Mouse (Mus musculus): ENCODE data around the gene Lrrd1. TPM values are rescaled to one million over a fixed set of nuclear protein-coding genes. Genes with fewer than 3 reads are reported as not detected.
"Not testable (repeated sequence)": the region's sequence is repeated elsewhere in the genome, so short reads cannot be mapped to it uniquely, and the experiment has no call there.

The Lrrd1 gene
- polyA plus RNA-seq, 1 experiment from 2014 or later = not detected

GRCm38 (mm10) chr5:3870161-3870560, 25.2 kb downstream of the Lrrd1 start:
- no peaks in the 10 kb centered on the region for H3K9me3 ChIP-seq
- no peak overlapping the region for H3K4me2 ChIP-seq
- WGBS = 67% methylated on average over 4 of the region's 4 CpGs
- no peak overlapping the region for H3K9ac ChIP-seq (replicated peaks)
- H3K27ac ChIP-seq = no peak overlapping the region
- no peaks in the 10 kb centered on the region for H3K4me1 ChIP-seq (replicated peaks)
- no peaks in the 10 kb centered on the region for H3K36me3 ChIP-seq
- ATAC-seq (ENCODE audit: insufficient number of reproducible peaks, insufficient read depth, low FRiP score, low TSS enrichment, low read depth) = no peak
- no peak overlapping the region for H3K4me3 ChIP-seq (replicated peaks)
- no peaks in the 10 kb centered on the region for H3K27me3 ChIP-seq

GRCm38 (mm10) chr5:3872348-3872747, 27.4 kb downstream of the Lrrd1 start:
- no peak overlapping the region for H3K4me3 ChIP-seq (replicated peaks)
- no peaks in the 10 kb centered on the region for H3K9me3 ChIP-seq
- no peak overlapping the region for H3K9ac ChIP-seq (replicated peaks)
- H3K4me1 ChIP-seq (replicated peaks) = no peaks in the 10 kb centered on the region
- no peak overlapping the region for H3K4me2 ChIP-seq
- no peak for ATAC-seq (ENCODE audit: insufficient number of reproducible peaks, insufficient read depth, low FRiP score, low TSS enrichment, low read depth)
- no peaks in the 10 kb centered on the region for H3K36me3 ChIP-seq
- WGBS = 57% methylated on average over 1 of the region's 1 CpGs
- H3K27ac ChIP-seq = no peak overlapping the region
- no peaks in the 10 kb centered on the region for H3K27me3 ChIP-seq

- Histone ChIP-seq H3K4me1 (replicated peaks) (no peaks in the 10 kb centered on the region), H3K27me3 (no peaks in the 10 kb centered on the region), H3K27ac (no peak overlapping the region), H3K9me3 (no peaks in the 10 kb centered on the region), H3K36me3 (no peaks in the 10 kb centered on the region), H3K9ac (replicated peaks) (no peak overlapping the region), H3K4me3 (replicated peaks) (no peak overlapping the region), H3K4me2 (no peak overlapping the region)
- ATAC-seq (ENCODE audit: insufficient number of reproducible peaks, insufficient read depth, low FRiP score, low TSS enrichment, low read depth) = no peak
- 87% methylated on average over 3 of the region's 3 CpGs for WGBS
Measured at GRCm38 (mm10) chr5:3873485-3873884, 28.5 kb downstream of the Lrrd1 start.

GRCm38 (mm10) chr5:3886862-3887261, 41.9 kb downstream of the Lrrd1 start:
- not testable (repeated sequence) for H3K4me3 ChIP-seq (replicated peaks); H3K36me3 ChIP-seq; H3K9ac ChIP-seq (replicated peaks); H3K4me1 ChIP-seq (replicated peaks); H3K4me2 ChIP-seq; H3K27me3 ChIP-seq; ATAC-seq (ENCODE audit: insufficient number of reproducible peaks, insufficient read depth, low FRiP score, low TSS enrichment, low read depth); H3K27ac ChIP-seq; H3K9me3 ChIP-seq
- 87% methylated on average over 7 of the region's 7 CpGs for WGBS

- no peaks in the 10 kb centered on the region; the same call in 1 of the 2 replicates for H3K36me3 ChIP-seq
- H3K4me2 ChIP-seq = no peak overlapping the region
- H3K9me3 ChIP-seq = no peaks in the 10 kb centered on the region
- no peaks in the 10 kb centered on the region for H3K4me1 ChIP-seq (replicated peaks)
- no peak for ATAC-seq (ENCODE audit: insufficient number of reproducible peaks, insufficient read depth, low FRiP score, low TSS enrichment, low read depth)
- H3K9ac ChIP-seq (replicated peaks) = no peak overlapping the region
- H3K27me3 ChIP-seq = no peaks in the 10 kb centered on the region
- H3K27ac ChIP-seq = no peak overlapping the region
- no peak overlapping the region for H3K4me3 ChIP-seq (replicated peaks)
Measured at GRCm38 (mm10) chr5:3889201-3889600, 44.2 kb downstream of the Lrrd1 start.

GRCm38 (mm10) chr5:3893459-3894293, 48.7 kb downstream of the Lrrd1 start, which contains the start of gene Mterf1a:
Gene Mterf1a, minus strand, starts transcription at chr5:3893933.
- peak; percentile 99 for ATAC-seq (ENCODE audit: insufficient number of reproducible peaks, insufficient read depth, low FRiP score, low TSS enrichment, low read depth)

GRCm38 (mm10) chr5:3894294-3894619, 49.3 kb downstream of the Lrrd1 start:
- H3K27me3 ChIP-seq; H3K9ac ChIP-seq (replicated peaks); H3K36me3 ChIP-seq; H3K4me1 ChIP-seq (replicated peaks); H3K27ac ChIP-seq; ATAC-seq (ENCODE audit: insufficient number of reproducible peaks, insufficient read depth, low FRiP score, low TSS enrichment, low read depth); H3K4me3 ChIP-seq (replicated peaks); H3K9me3 ChIP-seq; H3K4me2 ChIP-seq: not testable (repeated sequence)
- 93% methylated on average over 4 of the region's 4 CpGs for WGBS

More at GRCm38 (mm10) chr5:3893459-3894293, 48.7 kb downstream of the Lrrd1 start, which contains the start of gene Mterf1a:
- H3K27me3 ChIP-seq; H3K27ac ChIP-seq; H3K36me3 ChIP-seq; H3K4me1 ChIP-seq (replicated peaks); H3K9me3 ChIP-seq: not testable (repeated sequence)
- peak within 1 kb of the TSS; percentile 57 for H3K9ac ChIP-seq (replicated peaks)
- peak within 1 kb of the TSS; percentile 38 for H3K4me3 ChIP-seq (replicated peaks)
- 1% methylated on average over 7 of the region's 47 CpGs for WGBS
- peak within 1 kb of the TSS; percentile 65 for H3K4me2 ChIP-seq

- Histone ChIP-seq H3K4me3 (replicated peaks) (no peak overlapping the region), H3K27ac (no peak overlapping the region), H3K27me3 (no peaks in the 10 kb centered on the region), H3K9ac (replicated peaks) (no peak overlapping the region), H3K4me1 (replicated peaks) (no peaks in the 10 kb centered on the region), H3K36me3 (no peaks in the 10 kb centered on the region), H3K4me2 (no peak overlapping the region), H3K9me3 (no peaks in the 10 kb centered on the region)
- ATAC-seq (ENCODE audit: insufficient number of reproducible peaks, insufficient read depth, low FRiP score, low TSS enrichment, low read depth) = no peak
- WGBS = 72% methylated on average over 2 of the region's 2 CpGs
Measured at GRCm38 (mm10) chr5:3905471-3905870, 60.5 kb downstream of the Lrrd1 start.

Other genes with a start within 250 kb of the Lrrd1 start
- 17.7 and 23.2 TPM in 2 replicates for gene Pex1, start 249.1 kb upstream of the Lrrd1 start, polyA plus RNA-seq (2016; fragmentation: Nextera tagmentation; extraction: Ambion mirVana)
- 15.3 and 15.6 TPM in 2 replicates for gene Rbm48, start 248.6 kb upstream of the Lrrd1 start, polyA plus RNA-seq (2016; fragmentation: Nextera tagmentation; extraction: Ambion mirVana)
- gene Tmbim7, start 194.0 kb upstream of the Lrrd1 start, polyA plus RNA-seq (2016; fragmentation: Nextera tagmentation; extraction: Ambion mirVana) = not detected in 2 replicates
- 63.5 and 71.1 TPM in 2 replicates for gene Gatad1, start 188.0 kb upstream of the Lrrd1 start, polyA plus RNA-seq (2016; fragmentation: Nextera tagmentation; extraction: Ambion mirVana)
- gene Ankib1, start 42.2 kb upstream of the Lrrd1 start, polyA plus RNA-seq (2016; fragmentation: Nextera tagmentation; extraction: Ambion mirVana) = 15.3 and 15.6 TPM in 2 replicates
- gene Krit1, start 42.0 kb upstream of the Lrrd1 start, polyA plus RNA-seq (2016; fragmentation: Nextera tagmentation; extraction: Ambion mirVana) = 63.0 and 63.1 TPM in 2 replicates
- 9.4 and 9.6 TPM in 2 replicates for gene Mterf1a, start 48.8 kb downstream of the Lrrd1 start, polyA plus RNA-seq (2016; fragmentation: Nextera tagmentation; extraction: Ambion mirVana)
- gene Akap9, start 82.9 kb downstream of the Lrrd1 start, polyA plus RNA-seq (2016; fragmentation: Nextera tagmentation; extraction: Ambion mirVana) = 154 and 185 TPM in 2 replicates

Measured in limb, embryonic 12.5 days (tissue).